Mouse (Mus musculus) liver, embryonic 14.5 days (tissue): ENCODE data around the gene Treml1.

ENCODE experiments used
- CTCF ChIP-seq: IDR thresholded peaks from 2 replicates; pipeline ENCODE4 v1.5.1; 2016; ENCODE audit warnings: antibody characterized with exemption, low read depth, control low read depth
- EP300 ChIP-seq: IDR thresholded peaks from 2 replicates; pipeline ENCODE4 v1.6.1; 2016; ENCODE audit warnings: antibody characterized with exemption, low read depth

- TF ChIP-seq CTCF (no peak), EP300 (no peak)
Measured at GRCm38 (mm10) chr17:48346231-48346630, 13.5 kb upstream of the Treml1 start, which contains the start of gene Trem2.
